Mouse (Mus musculus) kidney, adult 2 months (tissue): ENCODE data around the gene Slc7a10.

Experiments used
- CTCF ChIP-seq: fragments of 200-500 bp; conservative IDR thresholded peaks from 2 replicates; pipeline ENCODE4 v1.5.1; 2011; ENCODE audit warnings: low read depth, mild to moderate bottlenecking, control low read depth, low read length, moderate library complexity, mixed read lengths; ENCODE audit not compliant: insufficient read depth, insufficient read length
- POLR2A ChIP-seq: fragments of 200-500 bp; IDR thresholded peaks from one replicate; pipeline ENCODE4 v1.6.1; 2011; ENCODE audit warnings: low read depth, low read length, control low read depth

DNA sequence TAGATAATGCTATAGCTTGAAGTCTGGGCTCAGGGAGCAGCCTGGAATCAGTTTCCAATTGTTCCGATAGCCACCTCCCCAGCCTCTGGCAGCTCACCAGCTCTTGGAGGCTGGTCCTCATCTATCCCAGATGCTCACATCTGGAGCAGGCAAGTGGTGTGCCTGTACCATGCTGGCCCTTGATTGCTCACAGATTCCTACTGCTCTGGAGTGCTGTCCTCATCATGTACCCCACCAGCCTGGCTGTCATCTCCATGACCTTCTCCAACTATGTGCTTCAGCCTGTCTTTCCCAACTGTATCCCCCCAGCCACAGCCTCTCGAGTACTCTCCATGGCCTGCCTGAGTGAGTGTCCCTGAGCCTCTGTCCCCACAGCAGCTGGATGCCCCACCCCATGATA, 10.8 kb downstream of the Slc7a10 start:
- no peak for TF ChIP-seq CTCF
- no peak for TF ChIP-seq POLR2A
